13 mouse cellular contexts compared by ENCODE assay signal in genomic region chr6:108390624-108391324, GRCm38 (mm10).
DNase-seq lines count a peak whose midpoint lies in the region; ATAC-seq and TF ChIP-seq lines count a peak whose summit lies in the region.
"Had no signal": no experiment of that assay in that cellular context is flagged by ENCODE, and none has a peak within 500 bp of the region (broad histone marks: within the 10 kb centered on the region; RNA-seq: fewer than 3 reads in every experiment).

No protein-coding gene starts in this region.

- intact Hi-C loops in heart, adult 2 months (cut with DNase I), result no loop called here

- TF ChIP-seq CTCF in heart, adult 2 months (IDR thresholded peaks at IDR 0.05), result no peak

- no peak overlapping the region for H3K9ac ChIP-seq in heart, adult 2 months (ENCODE audit: low read depth, low read length)
- no peak overlapping the region for H3K9ac ChIP-seq in heart, embryonic 11.5 days (ENCODE audit: low read depth, low read length)
- no peak overlapping the region for H3K9ac ChIP-seq in heart, embryonic 14.5 days (ENCODE audit: low read length)
- H3K9ac ChIP-seq in forebrain, embryonic 13.5 days, result no peak overlapping the region
- no peak overlapping the region for H3K9ac ChIP-seq in hindbrain, embryonic 12.5 days

- H3K27ac ChIP-seq in heart, adult 2 months, result peak overlapping the region; percentile 8; the same call in 1 of the 2 replicates
- no peak overlapping the region for H3K27ac ChIP-seq in heart, embryonic 11.5 days (ENCODE audit: low read depth, low read length)
- H3K27ac ChIP-seq in heart, embryonic 14.5 days (replicated peaks in 1 of 2; ENCODE audit: control insufficient read depth in 1 of 2, insufficient read depth in 1 of 2, low read depth in 2 of 2, low read length in 2 of 2), result no peak overlapping the region
- H3K27ac ChIP-seq in forebrain, embryonic 13.5 days, result no peak overlapping the region
- H3K27ac ChIP-seq in hindbrain, embryonic 12.5 days, result no peak overlapping the region

- 75% methylated on average over 6 of the region's 6 CpGs for WGBS in heart, adult 2 months
- WGBS in heart, embryonic 11.5 days (ENCODE audit: insufficient replicate concordance), result 81% methylated on average over 6 of the region's 6 CpGs
- WGBS in heart, embryonic 14.5 days, result 83% methylated on average over 6 of the region's 6 CpGs
- 89% methylated on average over 6 of the region's 6 CpGs for WGBS in forebrain, embryonic 13.5 days
- 94% methylated on average over 6 of the region's 6 CpGs for WGBS in hindbrain, embryonic 12.5 days

- no peaks in the 10 kb centered on the region for H3K4me1 ChIP-seq in heart, adult 2 months (ENCODE audit: control insufficient read depth, insufficient read depth, low read length)
- no peaks in the 10 kb centered on the region for H3K4me1 ChIP-seq in heart, embryonic 11.5 days (ENCODE audit: control insufficient read depth, insufficient read depth, low read length)
- H3K4me1 ChIP-seq in heart, embryonic 14.5 days (ENCODE audit: control insufficient read depth in 2 of 2, insufficient read depth in 2 of 2, low read length in 2 of 2), result no peaks in the 10 kb centered on the region
- no peaks in the 10 kb centered on the region for H3K4me1 ChIP-seq in forebrain, embryonic 13.5 days
- H3K4me1 ChIP-seq in hindbrain, embryonic 12.5 days, result no peaks in the 10 kb centered on the region
- H3K4me1 ChIP-seq: megakaryocyte, embryonic 14.5 days had no signal

- no peak for ATAC-seq in heart, embryonic 11.5 days (replicated peaks; ENCODE audit: insufficient number of reproducible peaks, low FRiP score, low TSS enrichment)
- ATAC-seq in heart, embryonic 14.5 days (ENCODE audit: insufficient number of reproducible peaks, insufficient read depth, low FRiP score, low read depth), result 0 out of 2 replicates have a peak, but pooled peaks have one; percentile 31
- no peak for ATAC-seq in CD4-positive, CD25-positive, alpha-beta regulatory T cell, adult 4 months
- no peak for ATAC-seq in forebrain, embryonic 13.5 days
- no peak for ATAC-seq in hindbrain, embryonic 12.5 days (ENCODE audit: low FRiP score)
- ATAC-seq: activated CD4-positive, CD25-positive, alpha-beta regulatory T cell, adult 4 months had no signal

- no peak for TF ChIP-seq EP300 in heart, adult 2 months (IDR thresholded peaks at IDR 0.05; ENCODE audit: insufficient read depth, low read depth, low read length)

- no peaks in the 10 kb centered on the region for H3K27me3 ChIP-seq in heart, adult 2 months (ENCODE audit: control insufficient read depth, insufficient read depth, low read length)
- H3K27me3 ChIP-seq in heart, embryonic 11.5 days (ENCODE audit: control insufficient read depth, insufficient read depth, low read length), result no peaks in the 10 kb centered on the region
- H3K27me3 ChIP-seq in heart, embryonic 14.5 days (ENCODE audit: control insufficient read depth, insufficient read depth, low read length), result no peaks in the 10 kb centered on the region
- H3K27me3 ChIP-seq in forebrain, embryonic 13.5 days, result no peaks in the 10 kb centered on the region
- no peaks in the 10 kb centered on the region for H3K27me3 ChIP-seq in hindbrain, embryonic 12.5 days
- H3K27me3 ChIP-seq: megakaryocyte, embryonic 14.5 days had no signal

- no peak overlapping the region for H3K4me2 ChIP-seq in heart, embryonic 11.5 days
- no peak overlapping the region for H3K4me2 ChIP-seq in heart, embryonic 14.5 days (ENCODE audit: low read length)
- no peak overlapping the region for H3K4me2 ChIP-seq in forebrain, embryonic 13.5 days
- H3K4me2 ChIP-seq in hindbrain, embryonic 12.5 days (replicated peaks), result no peak overlapping the region

- H3K9me3 ChIP-seq in heart, embryonic 11.5 days (replicated peaks; ENCODE audit: control insufficient read depth, low read length), result no peaks in the 10 kb centered on the region
- H3K9me3 ChIP-seq in heart, embryonic 14.5 days (ENCODE audit: control insufficient read depth, low read length), result no peaks in the 10 kb centered on the region
- no peaks in the 10 kb centered on the region for H3K9me3 ChIP-seq in forebrain, embryonic 13.5 days (replicated peaks)
- no peaks in the 10 kb centered on the region for H3K9me3 ChIP-seq in hindbrain, embryonic 12.5 days (replicated peaks)
- H3K9me3 ChIP-seq: G1E; megakaryocyte, embryonic 14.5 days had no signal

- peak; percentile 43 to 51 for DNase-seq in heart, adult 2 months
- DNase-seq in kidney, postnatal 10 days, result peak; percentile 67
- peak; percentile 44 for DNase-seq in lung, postnatal 36 days
- DNase-seq: cerebellum, adult 11-12 months had no signal

- no peak overlapping the region for H3K4me3 ChIP-seq in heart, adult 2 months
- H3K4me3 ChIP-seq in heart, embryonic 11.5 days (ENCODE audit: low read depth, low read length), result no peak overlapping the region
- H3K4me3 ChIP-seq in heart, embryonic 14.5 days (ENCODE audit: control insufficient read depth in 1 of 2, insufficient read depth in 1 of 2, low read depth in 1 of 2, low read length in 2 of 2), result no peak overlapping the region
- H3K4me3 ChIP-seq in forebrain, embryonic 13.5 days, result no peak overlapping the region
- no peak overlapping the region for H3K4me3 ChIP-seq in hindbrain, embryonic 12.5 days
- H3K4me3 ChIP-seq: erythroblast, embryonic 14.5 days; megakaryocyte, embryonic 14.5 days had no signal

- H3K79me2 ChIP-seq in heart, adult 2 months (replicated peaks; ENCODE audit: control insufficient read depth, insufficient read depth, low read length), result no peaks in the 10 kb centered on the region

- peaks cover 2% of the 10 kb centered on the region for H3K36me3 ChIP-seq in heart, adult 2 months (ENCODE audit: control insufficient read depth, insufficient read depth, low read length)
- H3K36me3 ChIP-seq in heart, embryonic 11.5 days (ENCODE audit: control insufficient read depth, insufficient read depth, low read length), result peaks cover 16% of the 10 kb centered on the region
- peaks cover 95% of the 10 kb centered on the region for H3K36me3 ChIP-seq in heart, embryonic 14.5 days (ENCODE audit: control insufficient read depth, insufficient read depth, low read length)
- 0 out of 2 replicates have a peak, but pooled peaks cover 11% of the 10 kb centered on the region for H3K36me3 ChIP-seq in forebrain, embryonic 13.5 days (ENCODE audit: poor library complexity, severe bottlenecking)
- H3K36me3 ChIP-seq in hindbrain, embryonic 12.5 days, result peaks cover 11% of the 10 kb centered on the region

- TF ChIP-seq POLR2A in heart, adult 2 months (IDR thresholded peaks at IDR 0.05; ENCODE audit: insufficient read depth, low read depth, low read length), result no peak
